Comparison of ENCODE assay signal across 19 mouse cellular contexts in the genomic region with DNA sequence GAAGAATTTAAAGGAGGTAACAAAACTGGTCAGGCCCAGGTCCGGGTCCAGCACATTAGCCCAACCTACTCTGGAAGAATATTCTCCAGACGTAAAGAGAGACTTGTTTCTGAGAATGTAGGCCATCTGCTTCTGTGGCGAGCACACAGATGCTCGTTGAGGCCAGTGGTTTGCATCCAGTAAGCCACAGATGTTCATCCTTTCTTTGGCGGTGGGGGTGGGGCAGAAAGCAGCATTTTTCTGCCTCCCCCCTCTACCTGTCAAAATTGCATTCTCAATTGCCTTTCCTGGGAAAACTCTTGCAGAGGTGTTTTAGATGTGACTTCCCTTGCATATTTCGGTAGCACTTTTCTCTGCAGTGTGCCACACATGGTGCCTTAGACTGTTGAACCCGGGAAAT.
DNase-seq lines count a peak whose midpoint lies in the region; ATAC-seq and TF ChIP-seq lines count a peak whose summit lies in the region.
"Had no signal": no experiment of that assay in that cellular context is flagged by ENCODE, and none has a peak within 500 bp of the region (broad histone marks: within the 10 kb centered on the region; RNA-seq: fewer than 3 reads in every experiment).

No protein-coding gene starts in this region.

- no peak overlapping the region for H3K4me2 ChIP-seq in heart, postnatal 0 days (ENCODE audit: low read depth, low read length)
- H3K4me2 ChIP-seq: forebrain, embryonic 13.5 days; hindbrain, embryonic 12.5 days had no signal

- no peak overlapping the region for H3K9ac ChIP-seq in heart, postnatal 0 days (replicated peaks; ENCODE audit: low read depth, low read length)
- H3K9ac ChIP-seq: forebrain, embryonic 13.5 days; hindbrain, embryonic 12.5 days; liver, postnatal 0 days had no signal

- intact Hi-C loops in gastrocnemius, adult 2 months (cut with DNase I), result no loop called here
- intact Hi-C loops in heart, postnatal 10 days (cut with DNase I), result no loop called here
- intact Hi-C loops in gastrocnemius, postnatal 14 days (cut with DNase I; ENCODE audit: low total_unique reads), result no loop called here

- WGBS in heart, postnatal 0 days, result 63% methylated on average over 7 of the region's 7 CpGs

- no peak overlapping the region for H3K4me3 ChIP-seq in gastrocnemius, adult 2 months
- H3K4me3 ChIP-seq in heart, postnatal 0 days (ENCODE audit: low read depth, low read length), result no peak overlapping the region
- H3K4me3 ChIP-seq: erythroblast, embryonic 14.5 days; forebrain, embryonic 13.5 days; hindbrain, embryonic 12.5 days; limb, embryonic 10.5 days had no signal

- no peak for TF ChIP-seq CTCF in gastrocnemius, adult 2 months (IDR thresholded peaks at IDR 0.05)
- TF ChIP-seq CTCF in heart, postnatal 0 days (IDR thresholded peaks at IDR 0.05; ENCODE audit: low read depth), result no peak

- TF ChIP-seq EP300 in heart, postnatal 0 days (IDR thresholded peaks at IDR 0.05; ENCODE audit: low read depth), result no peak

- no peaks in the 10 kb centered on the region for H3K27me3 ChIP-seq in heart, postnatal 0 days (ENCODE audit: control insufficient read depth, insufficient read depth, low read length)
- H3K27me3 ChIP-seq: forebrain, embryonic 13.5 days; hindbrain, embryonic 12.5 days had no signal

- H3K36me3 ChIP-seq in heart, postnatal 0 days (replicated peaks; ENCODE audit: control insufficient read depth, insufficient read depth, low read length), result 0 out of 2 replicates have a peak, but pooled peaks cover 3% of the 10 kb centered on the region
- H3K36me3 ChIP-seq: hindbrain, embryonic 12.5 days; limb, embryonic 10.5 days had no signal

- H3K9me3 ChIP-seq in heart, postnatal 0 days (replicated peaks; ENCODE audit: control insufficient read depth, low read length), result no peaks in the 10 kb centered on the region
- H3K9me3 ChIP-seq: forebrain, embryonic 13.5 days; hindbrain, embryonic 12.5 days; limb, embryonic 10.5 days had no signal

- DNase-seq in gastrocnemius, adult 2 months, result no peak
- DNase-seq in gastrocnemius, adult 18-20 months (ENCODE audit: low spot score), result no peak
- DNase-seq in heart, postnatal 0 days (ENCODE audit: low spot score), result no peak
- no peak for DNase-seq in heart, postnatal 10 days
- DNase-seq in forelimb bud, embryonic 11.5 days (ENCODE audit: low read depth, low spot score), result peak; percentile 29
- DNase-seq in thymus, postnatal 25 days, result peak; percentile 64
- no peak for DNase-seq in gastrocnemius, postnatal 14 days
- DNase-seq: adrenal gland, postnatal 36 days; heart, adult 18-20 months; layer of hippocampus, adult 9-11 months; liver, postnatal 0 days; right cerebral cortex, postnatal 4 days had no signal

- peak overlapping the region; percentile 16; the same call in 1 of the 2 replicates for H3K27ac ChIP-seq in gastrocnemius, adult 2 months
- H3K27ac ChIP-seq in heart, postnatal 0 days (ENCODE audit: low read depth), result peak overlapping the region; percentile 63; the same call in 1 of the 2 replicates
- H3K27ac ChIP-seq: forebrain, embryonic 13.5 days; hindbrain, embryonic 12.5 days; limb, embryonic 10.5 days had no signal

- peaks cover 18% of the 10 kb centered on the region; the same call in 1 of the 2 replicates for H3K4me1 ChIP-seq in heart, postnatal 0 days (ENCODE audit: control insufficient read depth, insufficient read depth)
- H3K4me1 ChIP-seq: forebrain, embryonic 13.5 days had no signal

- no peak for ATAC-seq in heart, postnatal 0 days (ENCODE audit: insufficient read depth, low read depth)
- ATAC-seq in frontal cortex, adult (ENCODE audit: low TSS enrichment), result no peak
- ATAC-seq: forebrain, embryonic 13.5 days; inflammation-experienced regulatory T-cells, adult 6 months; liver, postnatal 0 days; midbrain, embryonic 16.5 days had no signal

Comparison
In these comparisons a context has a peak if more than half of its experiments do, and no peak if none do; other contexts are left out.
1. DNase-seq: peak in forelimb bud, embryonic 11.5 days (single experiment) and thymus, postnatal 25 days (single experiment); none in gastrocnemius, adult 2 months (single experiment), gastrocnemius, adult 18-20 months (single experiment), heart, postnatal 0 days (single experiment), heart, postnatal 10 days (0 of 2) and gastrocnemius, postnatal 14 days (single experiment).